Mouse (Mus musculus): ENCODE measurements around the gene Mrpl54. TPM values are rescaled to one million over a fixed set of nuclear protein-coding genes. Genes with fewer than 3 reads are reported as not detected.

Mrpl54 gene
- polyA plus RNA-seq, 1 experiment = 169 TPM

DNA sequence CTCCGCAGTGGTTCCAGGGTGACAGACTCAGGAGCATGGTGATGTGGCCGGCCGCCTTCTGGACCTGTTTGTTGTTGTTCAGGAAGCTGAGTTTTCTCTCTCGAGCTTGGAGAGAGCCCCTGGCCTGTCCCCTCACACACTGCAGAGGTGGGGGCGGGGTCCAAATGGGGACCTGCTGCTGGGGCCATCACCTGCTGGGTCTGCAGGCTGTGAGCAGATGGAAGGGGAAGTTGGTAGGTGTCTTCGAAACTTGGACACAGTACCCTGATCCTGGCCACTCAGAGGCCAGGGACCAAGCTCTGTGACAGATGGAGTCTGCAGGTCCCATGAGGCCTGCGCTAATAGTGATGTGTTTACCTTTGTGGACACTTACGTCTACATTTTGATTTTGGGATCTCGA lies 34.6 kb upstream of the Mrpl54 start:
- TF ChIP-seq CTCF (IDR thresholded peaks at IDR 0.05; ENCODE audit: extremely low read depth, insufficient read length, insufficient replicate concordance, low read depth, low read length) (no peak), POLR2A (IDR thresholded peaks at IDR 0.05; ENCODE audit: low read depth, low read length) (no peak)
- H3K36me3 ChIP-seq (ENCODE audit: control insufficient read depth, insufficient read depth, low read length) = peaks cover 4% of the 10 kb centered on the region
- no peak overlapping the region for H3K4me3 ChIP-seq (ENCODE audit: low read depth, low read length)
- peaks cover 46% of the 10 kb centered on the region for H3K4me1 ChIP-seq (ENCODE audit: control insufficient read depth, insufficient read depth, insufficient read length, low read length)
- no peaks in the 10 kb centered on the region for H3K27me3 ChIP-seq (ENCODE audit: control insufficient read depth, insufficient read depth, low read length)
- no peak overlapping the region for H3K27ac ChIP-seq (ENCODE audit: insufficient read depth, low read depth, low read length)
- WGBS = 79% methylated on average over 9 of the region's 9 CpGs

DNA sequence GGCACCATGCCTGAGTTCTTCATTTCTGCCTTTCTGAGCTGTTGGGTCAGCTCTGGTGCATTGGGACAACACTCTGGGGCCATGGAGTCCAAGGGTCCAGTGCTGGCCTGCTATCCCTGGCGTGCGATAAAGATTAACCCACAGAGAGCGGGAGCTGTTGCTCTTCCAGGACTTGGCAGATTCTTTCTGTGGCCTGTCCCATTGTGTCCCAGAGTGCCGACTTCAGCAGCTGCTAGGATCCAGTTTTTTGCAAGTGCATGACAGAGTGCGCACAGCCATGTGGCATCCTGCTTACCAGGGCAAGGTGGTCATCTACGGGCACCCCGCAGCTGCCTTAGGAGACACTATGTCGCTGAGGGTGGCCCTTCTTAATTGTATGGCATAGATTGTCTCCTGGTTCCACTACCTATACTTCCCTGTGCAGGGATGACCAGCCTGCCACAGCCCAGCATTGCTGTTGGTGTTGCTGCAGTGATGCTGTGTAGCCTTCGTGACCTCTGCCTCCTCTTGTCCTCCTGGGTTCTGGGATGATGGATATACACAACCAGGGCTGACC lies 33.7 kb upstream of the Mrpl54 start:
- Histone ChIP-seq H3K27ac (ENCODE audit: insufficient read depth, low read depth, low read length) (no peak overlapping the region), H3K4me3 (ENCODE audit: low read depth, low read length) (no peak overlapping the region)

DNA sequence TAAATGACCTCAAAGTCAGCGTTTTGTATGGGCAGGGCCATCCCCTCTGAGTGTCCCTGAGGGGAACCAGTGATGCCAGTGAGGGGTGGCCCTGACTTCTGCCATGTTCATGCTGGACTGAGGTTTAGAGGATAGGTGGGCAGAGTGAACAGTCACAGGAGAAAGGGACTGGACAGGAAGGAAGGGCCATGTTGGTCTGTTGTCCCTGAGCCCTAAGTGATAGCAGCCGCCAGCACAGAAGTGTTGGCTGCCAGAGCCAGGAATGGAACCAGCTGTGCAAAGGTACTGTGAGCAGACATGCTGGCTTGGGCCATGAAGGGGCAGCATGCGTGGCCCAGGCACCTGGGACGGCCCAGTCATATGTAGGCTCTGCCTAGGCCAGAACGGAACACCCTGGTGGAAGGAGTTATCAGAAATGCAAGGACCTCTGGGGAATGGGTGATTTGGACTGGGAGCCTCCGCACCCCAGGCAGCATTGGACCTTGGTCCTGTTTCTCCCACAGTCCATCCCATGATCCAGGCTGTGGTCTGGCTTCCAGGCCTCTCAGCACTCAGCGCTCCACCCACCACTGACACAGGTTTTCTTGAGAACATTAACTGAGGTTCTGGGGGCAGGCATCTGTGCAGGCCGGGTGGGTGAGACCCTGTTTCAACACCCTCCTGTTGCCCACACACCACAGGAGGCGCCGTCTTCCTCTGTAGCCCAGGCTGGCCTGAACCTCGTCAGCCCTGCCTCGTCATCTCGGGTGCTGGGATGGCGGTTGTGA lies 33.0 kb upstream of the Mrpl54 start:
- H3K27ac ChIP-seq (ENCODE audit: insufficient read depth, low read depth, low read length) = peak overlapping the region; percentile 64
- peaks cover 48% of the 10 kb centered on the region for H3K4me1 ChIP-seq (ENCODE audit: control insufficient read depth, insufficient read depth, insufficient read length, low read length)
- no peaks in the 10 kb centered on the region for H3K36me3 ChIP-seq (ENCODE audit: control insufficient read depth, insufficient read depth, low read length)
- no peak overlapping the region for H3K4me3 ChIP-seq (ENCODE audit: low read depth, low read length)
- no peaks in the 10 kb centered on the region for H3K27me3 ChIP-seq (ENCODE audit: control insufficient read depth, insufficient read depth, low read length)
- WGBS = 82% methylated on average over 14 of the region's 14 CpGs
- TF ChIP-seq CTCF (IDR thresholded peaks at IDR 0.05; ENCODE audit: extremely low read depth, insufficient read length, insufficient replicate concordance, low read depth, low read length) (no peak), POLR2A (IDR thresholded peaks at IDR 0.05; ENCODE audit: low read depth, low read length) (no peak)

More for the DNA sequence above, 33.7 kb upstream of the Mrpl54 start:
- H3K36me3 ChIP-seq (ENCODE audit: control insufficient read depth, insufficient read depth, low read length) = no peaks in the 10 kb centered on the region
- TF ChIP-seq CTCF (IDR thresholded peaks at IDR 0.05; ENCODE audit: extremely low read depth, insufficient read length, insufficient replicate concordance, low read depth, low read length) (no peak), POLR2A (IDR thresholded peaks at IDR 0.05; ENCODE audit: low read depth, low read length) (no peak)
- no peaks in the 10 kb centered on the region for H3K27me3 ChIP-seq (ENCODE audit: control insufficient read depth, insufficient read depth, low read length)
- WGBS = 74% methylated on average over 9 of the region's 9 CpGs
- peaks cover 47% of the 10 kb centered on the region for H3K4me1 ChIP-seq (ENCODE audit: control insufficient read depth, insufficient read depth, insufficient read length, low read length)

DNA sequence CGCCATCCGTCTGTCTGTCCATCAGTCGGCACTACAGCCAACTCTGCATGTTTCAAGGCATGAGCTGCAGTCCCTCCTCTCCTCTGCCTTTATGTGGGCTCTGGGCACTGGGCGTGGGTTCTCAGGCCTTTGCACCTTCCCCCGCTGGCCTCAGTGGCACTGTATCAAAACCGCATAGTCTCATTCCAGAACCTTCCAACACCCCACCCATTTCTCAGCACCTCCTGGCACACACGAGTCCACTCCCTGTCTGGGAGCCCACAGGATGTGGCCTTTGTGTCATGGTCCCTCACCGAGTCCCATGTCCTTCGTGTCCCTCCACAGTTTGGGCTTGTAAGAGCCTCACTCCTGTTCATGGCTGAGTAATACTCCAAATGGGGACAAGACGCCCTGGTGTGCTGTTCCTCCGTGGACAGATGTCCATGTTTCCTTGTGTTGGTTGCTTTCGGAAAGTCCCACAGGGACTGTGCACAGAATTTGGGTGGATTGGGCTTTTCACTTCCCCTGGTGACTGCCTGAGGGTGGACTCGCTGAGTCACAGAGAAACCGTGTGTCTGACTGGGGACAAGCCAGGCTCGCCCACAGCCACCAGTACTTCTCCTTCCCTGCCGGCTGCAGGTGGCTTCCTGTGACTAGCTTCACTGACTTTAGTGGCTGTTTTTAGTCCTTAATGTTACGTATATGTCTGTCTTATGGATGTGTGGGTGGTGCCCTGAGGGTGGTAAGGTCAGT lies 31.8 kb upstream of the Mrpl54 start:
- Histone ChIP-seq H3K27me3 (ENCODE audit: control insufficient read depth, insufficient read depth, low read length) (no peaks in the 10 kb centered on the region), H3K27ac (ENCODE audit: insufficient read depth, low read depth, low read length) (peak overlapping the region; percentile 91), H3K4me1 (ENCODE audit: control insufficient read depth, insufficient read depth, insufficient read length, low read length) (peaks cover 56% of the 10 kb centered on the region), H3K36me3 (ENCODE audit: control insufficient read depth, insufficient read depth, low read length) (no peaks in the 10 kb centered on the region), H3K4me3 (ENCODE audit: low read depth, low read length) (peak overlapping the region; percentile 10)
- WGBS = 81% methylated on average over 17 of the region's 17 CpGs
- no peak for TF ChIP-seq POLR2A (IDR thresholded peaks at IDR 0.05; ENCODE audit: low read depth, low read length)
- no peak for TF ChIP-seq CTCF (IDR thresholded peaks at IDR 0.05; ENCODE audit: extremely low read depth, insufficient read length, insufficient replicate concordance, low read depth, low read length)

DNA sequence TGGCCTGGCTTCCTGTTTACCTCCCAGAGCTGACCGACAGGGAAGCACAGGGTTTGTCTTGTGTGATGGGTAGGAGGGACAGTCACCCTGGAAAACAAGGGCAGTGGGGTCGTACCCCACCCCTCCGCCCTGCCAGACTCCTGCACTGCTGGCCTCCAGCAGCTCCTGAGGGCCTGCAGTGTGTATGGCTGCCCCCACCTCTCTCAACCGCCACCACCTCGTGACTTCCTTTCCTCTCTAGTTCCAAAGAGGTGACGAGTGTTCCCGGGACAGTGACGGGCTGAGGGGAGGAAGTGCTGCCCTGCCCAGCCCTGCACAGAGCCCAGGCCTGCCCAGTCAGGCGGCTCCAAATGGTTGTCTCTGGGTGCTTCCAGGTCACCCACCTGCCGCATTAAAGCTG lies 31.1 kb upstream of the Mrpl54 start:
- peaks cover 52% of the 10 kb centered on the region for H3K4me1 ChIP-seq (ENCODE audit: control insufficient read depth, insufficient read depth, insufficient read length, low read length)
- peak overlapping the region; percentile 91 for H3K27ac ChIP-seq (ENCODE audit: insufficient read depth, low read depth, low read length)
- no peaks in the 10 kb centered on the region for H3K36me3 ChIP-seq (ENCODE audit: control insufficient read depth, insufficient read depth, low read length)
- H3K27me3 ChIP-seq (ENCODE audit: control insufficient read depth, insufficient read depth, low read length) = no peaks in the 10 kb centered on the region
- H3K4me3 ChIP-seq (ENCODE audit: low read depth, low read length) = peak overlapping the region; percentile 25
- TF ChIP-seq POLR2A (IDR thresholded peaks at IDR 0.05; ENCODE audit: low read depth, low read length) (no peak), CTCF (IDR thresholded peaks at IDR 0.05; ENCODE audit: extremely low read depth, insufficient read length, insufficient replicate concordance, low read depth, low read length) (no peak)
- 58% methylated on average over 10 of the region's 10 CpGs for WGBS

DNA sequence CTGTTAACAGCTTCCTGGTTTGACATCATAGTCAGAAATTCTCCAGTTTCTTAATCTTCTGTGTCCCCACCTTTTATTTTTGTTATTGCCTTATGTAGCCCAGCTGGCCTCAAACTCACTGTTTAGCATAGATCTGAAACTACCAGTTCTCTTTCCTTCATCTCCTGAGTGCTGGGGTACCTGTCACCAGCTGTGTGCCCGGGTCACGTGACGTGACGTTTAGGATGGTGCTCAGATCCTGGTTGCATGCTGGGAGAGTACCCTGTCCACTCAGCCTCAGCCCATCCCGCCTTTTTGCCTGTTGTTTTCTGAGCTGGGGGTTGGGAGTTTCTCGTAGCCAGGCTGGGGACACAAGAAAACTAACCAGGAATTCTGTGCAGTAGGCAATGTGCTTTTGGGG lies 30.5 kb upstream of the Mrpl54 start:
- Histone ChIP-seq H3K27ac (ENCODE audit: insufficient read depth, low read depth, low read length) (peak overlapping the region; percentile 91), H3K4me1 (ENCODE audit: control insufficient read depth, insufficient read depth, insufficient read length, low read length) (peaks cover 49% of the 10 kb centered on the region), H3K36me3 (ENCODE audit: control insufficient read depth, insufficient read depth, low read length) (no peaks in the 10 kb centered on the region), H3K27me3 (ENCODE audit: control insufficient read depth, insufficient read depth, low read length) (no peaks in the 10 kb centered on the region), H3K4me3 (ENCODE audit: low read depth, low read length) (no peak overlapping the region; the same call in 1 of the 2 replicates)
- 75% methylated on average over 6 of the region's 6 CpGs for WGBS
- TF ChIP-seq CTCF (IDR thresholded peaks at IDR 0.05; ENCODE audit: extremely low read depth, insufficient read length, insufficient replicate concordance, low read depth, low read length) (no peak), POLR2A (IDR thresholded peaks at IDR 0.05; ENCODE audit: low read depth, low read length) (no peak)

- H3K4me3 ChIP-seq (ENCODE audit: low read depth, low read length) = no peak overlapping the region
- peaks cover 48% of the 10 kb centered on the region for H3K4me1 ChIP-seq (ENCODE audit: control insufficient read depth, insufficient read depth, insufficient read length, low read length)
- H3K27me3 ChIP-seq (ENCODE audit: control insufficient read depth, insufficient read depth, low read length) = no peaks in the 10 kb centered on the region
- TF ChIP-seq CTCF (IDR thresholded peaks at IDR 0.05; ENCODE audit: extremely low read depth, insufficient read length, insufficient replicate concordance, low read depth, low read length) = no peak
- no peak for TF ChIP-seq POLR2A (IDR thresholded peaks at IDR 0.05; ENCODE audit: low read depth, low read length)
- H3K36me3 ChIP-seq (ENCODE audit: control insufficient read depth, insufficient read depth, low read length) = no peaks in the 10 kb centered on the region
- WGBS = 84% methylated on average over 6 of the region's 6 CpGs
- no peak overlapping the region for H3K27ac ChIP-seq (ENCODE audit: insufficient read depth, low read depth, low read length)
These were observed 28.5 kb upstream of the Mrpl54 start for GRCm38 (mm10) chr10:81295185-81295584.

Measured in small intestine, adult 2 months (tissue).